Mouse (Mus musculus) spleen, postnatal 0 days (tissue): ENCODE results near the gene Ccl5. TPM values are rescaled to one million over a fixed set of nuclear protein-coding genes. Genes with fewer than 3 reads are reported as not detected.

Experiments
- polyA plus RNA-seq: library from polyadenylated mRNA; unstranded; fragments of >200 nt; fragmentation: Nextera tagmentation; extraction: Ambion mirVana; gene quantifications from 2 replicates; pipeline ENCODE4 v1.2.1, GENCODE M21; 2015

Ccl5 gene
- 16.8 and 30.0 TPM in 2 replicates for polyA plus RNA-seq

DNA sequence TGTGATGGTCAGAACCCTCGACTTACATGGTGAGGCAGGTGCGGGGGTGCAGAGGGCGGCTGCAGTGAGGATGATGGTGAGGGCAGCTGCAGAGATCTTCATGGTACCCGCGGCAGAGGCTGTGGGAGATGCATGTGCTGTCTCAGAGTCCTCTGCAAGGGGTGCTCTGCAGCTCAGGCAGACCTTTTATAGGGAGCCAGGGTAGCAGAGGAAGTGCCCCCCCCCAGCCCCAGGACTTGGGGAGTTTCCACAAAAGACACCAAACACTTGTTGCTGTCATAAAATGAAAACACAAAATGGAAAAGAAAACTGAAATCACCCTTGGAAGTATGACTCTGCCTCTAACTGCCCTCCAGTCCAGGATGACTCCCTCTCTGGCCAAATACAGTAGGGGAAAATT, at the start of gene Ccl5:
Gene Ccl5 (minus strand): TSS at position 159 of the 400 bp plus-strand sequence.

DNA sequence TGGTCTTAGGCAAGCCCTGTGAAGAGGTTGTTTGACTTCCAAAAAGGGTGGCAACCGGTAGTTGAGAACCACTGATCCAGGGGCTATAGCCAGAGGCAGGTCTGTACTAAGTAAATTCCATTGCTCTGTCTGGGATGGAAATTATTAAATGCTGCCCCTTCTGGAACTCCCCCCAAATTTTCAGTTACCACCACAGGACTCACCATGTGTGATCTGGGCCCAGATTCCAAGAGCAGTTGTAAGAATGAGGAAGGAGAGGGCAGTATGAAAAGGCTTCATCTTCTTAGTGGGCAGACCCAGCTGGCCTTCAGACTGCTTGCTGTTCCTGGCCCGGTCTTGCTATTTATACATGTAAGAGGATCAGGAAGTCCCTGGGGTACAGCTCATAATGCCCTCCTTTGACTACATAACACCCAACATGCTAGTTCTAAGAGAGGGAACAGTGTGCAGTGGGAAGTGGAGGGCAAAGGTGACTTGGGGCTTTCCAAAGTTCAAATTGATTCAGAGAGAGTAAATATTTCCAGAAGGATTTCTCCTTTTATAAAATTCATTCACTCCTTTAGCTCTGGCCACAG, 48.0 kb upstream of the Ccl5 start, which contains the start of gene Ccl9:
Gene Ccl9 (minus strand): TSS at position 451 of the 575 bp plus-strand sequence.

DNA sequence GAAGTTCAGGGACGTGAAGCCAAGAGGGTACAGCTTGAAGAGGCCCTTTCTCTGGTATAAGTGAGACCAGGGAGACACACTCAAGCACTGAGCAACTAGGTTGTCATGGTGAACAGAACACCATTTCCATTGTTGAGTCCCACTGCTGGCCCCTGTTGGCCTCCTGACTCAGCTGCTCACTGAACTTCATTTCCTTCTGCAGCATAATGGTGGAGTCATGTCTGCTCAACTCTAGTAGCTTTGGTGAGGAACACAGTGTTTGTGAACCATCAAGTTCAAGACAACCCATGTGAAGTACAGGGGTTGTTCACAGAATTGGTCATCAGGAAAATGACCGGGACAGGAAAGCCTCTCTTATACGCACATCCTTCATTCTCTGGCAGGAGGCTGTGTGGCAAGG, 8.2 kb downstream of the Ccl5 start, which contains the start of gene Heatr9:
Gene Heatr9 (minus strand): TSS at position 101 of the 400 bp plus-strand sequence.

Other genes starting within 250 kb of the Ccl5 start
- gene Slfn14, start 243.8 kb downstream of the Ccl5 start, polyA plus RNA-seq = 24.4 and 25.7 TPM in 2 replicates
- gene Ap2b1, start 231.5 kb downstream of the Ccl5 start, polyA plus RNA-seq = 17.3 and 18.6 TPM in 2 replicates
- 5.9 and 6.4 TPM in 2 replicates for gene Pex12, start 227.9 kb downstream of the Ccl5 start, polyA plus RNA-seq
- 0.54 and 0.63 TPM in 2 replicates for gene Rasl10b, start 121.4 kb downstream of the Ccl5 start, polyA plus RNA-seq
- not detected in 2 replicates for gene Gas2l2, start 101.1 kb downstream of the Ccl5 start, polyA plus RNA-seq
- 3.9 and 5.7 TPM in 2 replicates for gene 1700020L24Rik, start 92.8 kb downstream of the Ccl5 start, polyA plus RNA-seq
- gene Mmp28, start 67.4 kb downstream of the Ccl5 start, polyA plus RNA-seq = 2.6 and 4.9 TPM in 2 replicates
- gene Taf15, start 57.4 kb downstream of the Ccl5 start, polyA plus RNA-seq = 5.4 and 7.4 TPM in 2 replicates
- gene Heatr9, start 8.3 kb downstream of the Ccl5 start, polyA plus RNA-seq = not detected in 2 replicates
- gene Ccl9, start 48.1 kb upstream of the Ccl5 start, polyA plus RNA-seq = 16.5 and 24.8 TPM in 2 replicates
- gene Ccl6, start 62.6 kb upstream of the Ccl5 start, polyA plus RNA-seq = 117 and 129 TPM in 2 replicates
- gene Rpl9-ps1, start 115.1 kb upstream of the Ccl5 start, polyA plus RNA-seq = not detected in 2 replicates
- 1.4 and 2.3 TPM in 2 replicates for gene Ccl3, start 118.8 kb upstream of the Ccl5 start, polyA plus RNA-seq
- gene Ccl4, start 132.1 kb upstream of the Ccl5 start, polyA plus RNA-seq = 1.3 and 1.6 TPM in 2 replicates
- 30.9 and 57.7 TPM in 2 replicates for gene Wfdc17, start 173.5 kb upstream of the Ccl5 start, polyA plus RNA-seq
- gene Wfdc18, start 178.5 kb upstream of the Ccl5 start, polyA plus RNA-seq = 0.35 and 0.73 TPM in 2 replicates
- gene Wfdc21, start 216.4 kb upstream of the Ccl5 start, polyA plus RNA-seq = 181 and 271 TPM in 2 replicates
- 11.3 and 14.4 TPM in 2 replicates for gene Heatr6, start 223.2 kb upstream of the Ccl5 start, polyA plus RNA-seq